Mouse (Mus musculus) liver, adult 2 months (tissue): Measurements from ENCODE around the gene Col1a2.

Experiments
- CTCF ChIP-seq: fragments of 200-500 bp; IDR thresholded peaks from 2 replicates; pipeline ENCODE4 v1.5.1; 2011; ENCODE audit warnings: low read depth, low read length, control low read depth
- POLR2A ChIP-seq: fragments of 200-500 bp; IDR thresholded peaks from 2 replicates; pipeline ENCODE4 v1.6.1; 2011; ENCODE audit warnings: low read length, control low read depth; ENCODE audit not compliant: insufficient read depth; ENCODE audit errors: extremely low read depth

GRCm38 (mm10) chr6:4577756-4578155 lies 73.1 kb downstream of the Col1a2 start:
- TF ChIP-seq POLR2A (no peak), CTCF (no peak)
